Mouse (Mus musculus) stomach, postnatal 0 days (tissue): ENCODE results near the gene Stard13. TPM values are rescaled to one million over a fixed set of nuclear protein-coding genes. Genes with fewer than 3 reads are reported as not detected.

Source experiments
- ATAC-seq: fragments of 200-750 bp; cut with Nextera tagmentation; 2 replicates; pipeline ENCODE4 v1.8.0; 2017; ENCODE audit not compliant: low FRiP score, low TSS enrichment
- DNase-seq: peaks from one replicate; pipeline ENCODE4 v3.0.0-alpha.2; 2016; ENCODE audit warnings: low spot score
- H3K27ac ChIP-seq: fragments of 300-500 bp; sonication (generic); replicated peaks from 2 replicates; pipeline ENCODE4 v1.5.1; 2014; ENCODE audit warnings: mild to moderate bottlenecking, control low read depth
- H3K27me3 ChIP-seq: fragments of 300-500 bp; sonication (generic); 2 replicates; pipeline ENCODE4 v1.6.1; 2014; ENCODE audit warnings: low read length; ENCODE audit not compliant: control insufficient read depth, insufficient read depth
- H3K36me3 ChIP-seq: fragments of 300-500 bp; sonication (generic); 2 replicates; pipeline ENCODE4 v1.6.1; 2014; ENCODE audit warnings: low read length, mixed read lengths; ENCODE audit not compliant: control insufficient read depth, insufficient read depth
- H3K4me1 ChIP-seq: fragments of 300-500 bp; sonication (generic); replicated peaks from 2 replicates; pipeline ENCODE4 v1.6.1; 2014; ENCODE audit warnings: antibody characterized with exemption; ENCODE audit not compliant: control insufficient read depth, insufficient read depth
- H3K4me2 ChIP-seq: fragments of 300-500 bp; sonication (generic); replicated peaks from 2 replicates; pipeline ENCODE4 v1.6.1; 2014; ENCODE audit warnings: low read depth, mild to moderate bottlenecking, control low read depth, moderate library complexity
- H3K4me3 ChIP-seq: fragments of 300-500 bp; sonication (generic); 2 replicates; pipeline ENCODE4 v1.5.1; 2014; ENCODE audit warnings: low read depth, low read length, control low read depth
- H3K9ac ChIP-seq: fragments of 300-500 bp; sonication (generic); 2 replicates; pipeline ENCODE4 v1.6.1; 2014; ENCODE audit warnings: mild to moderate bottlenecking, low read length, control low read depth, mixed read lengths
- H3K9me3 ChIP-seq: fragments of 300-500 bp; sonication (generic); 2 replicates; pipeline ENCODE4 v1.6.1; 2016; ENCODE audit warnings: low read length; ENCODE audit not compliant: control insufficient read depth
- CTCF ChIP-seq: IDR thresholded peaks from 2 replicates; pipeline ENCODE4 v1.5.1; 2016; ENCODE audit warnings: antibody characterized with exemption, low read depth, mild to moderate bottlenecking, moderate library complexity
- EP300 ChIP-seq: optimal IDR thresholded peaks from 2 replicates; pipeline ENCODE3; 2016; ENCODE audit warnings: antibody characterized with exemption
- WGBS: fragments of 180-500 bp; shearing (Covaris S2); extraction: QIAGEN DNeasy Blood & Tissue Kit; methylation state at CpG from one replicate; pipeline ENCODE4 v1.1.7; 2014; 5-methylcytosine and 5-hydroxymethylcytosine counted together
- polyA plus RNA-seq: library from polyadenylated mRNA; unstranded; fragments of >200 nt; fragmentation: Nextera tagmentation; extraction: Ambion mirVana; gene quantifications from 2 replicates; pipeline ENCODE4 v1.2.1, GENCODE M21; 2015

The Stard13 gene
- polyA plus RNA-seq, 1 experiment from 2014 or later, result 6.1 TPM

DNA sequence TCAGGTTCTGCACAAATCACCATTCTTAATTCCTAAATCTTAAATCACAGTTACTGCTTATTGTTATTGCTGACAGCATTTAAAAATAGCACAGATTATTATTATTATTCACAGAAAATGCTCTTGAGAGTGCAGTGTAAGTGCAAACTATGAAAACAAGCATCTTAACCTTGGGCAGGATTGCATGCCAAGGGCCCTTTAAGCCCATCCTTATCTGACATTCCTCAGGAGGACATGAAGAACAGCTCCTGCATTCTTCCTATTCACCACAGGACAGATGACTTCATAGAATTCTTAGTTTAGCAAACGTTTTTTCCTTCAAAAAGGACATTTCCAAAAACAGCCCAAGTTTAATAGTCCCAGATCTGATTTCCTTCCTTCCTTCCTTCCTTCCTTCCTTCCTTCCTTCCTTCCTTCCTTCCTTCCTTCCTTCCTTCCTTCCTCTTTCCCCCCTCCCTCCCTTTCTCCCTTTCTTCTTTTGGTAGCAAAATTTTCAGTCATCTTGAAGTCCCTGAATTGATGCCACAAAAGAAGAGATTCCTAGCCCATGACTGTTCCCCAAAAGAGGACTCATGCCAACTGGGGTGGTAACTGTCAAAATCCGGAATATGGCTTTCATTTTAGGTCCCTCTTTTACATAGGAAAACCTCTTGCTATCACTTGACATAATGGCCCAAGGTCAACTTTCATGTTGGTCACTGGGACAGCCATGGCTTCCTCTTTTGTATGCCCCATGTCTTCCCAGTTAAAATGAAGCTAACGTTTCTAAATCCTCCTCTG, 140.6 kb downstream of the Stard13 start:
- WGBS, result 51% methylated on average over 3 of the region's 3 CpGs
- no peak for DNase-seq

DNA sequence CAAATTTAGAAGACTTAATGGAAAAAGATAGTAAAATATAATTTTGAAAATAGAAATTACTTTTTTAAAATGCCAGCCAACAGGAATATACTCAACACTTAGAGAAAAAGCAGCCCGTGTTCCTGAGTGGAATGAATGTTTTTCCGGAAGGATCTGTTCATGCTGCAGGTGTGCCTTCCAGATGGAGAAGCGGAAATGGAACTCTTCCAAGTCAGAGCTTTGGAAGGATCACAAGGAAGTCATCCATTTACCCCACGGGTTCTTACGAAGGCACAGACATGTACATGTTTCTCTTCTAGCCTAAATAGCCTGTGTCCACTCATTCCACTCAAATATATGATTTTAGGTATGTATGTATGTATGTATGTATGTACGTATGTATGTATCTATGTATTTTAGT, 142.6 kb downstream of the Stard13 start:
- Histone ChIP-seq H3K9ac (no peak overlapping the region), H3K4me1 (0 out of 2 replicates have a peak, but pooled peaks cover 3% of the 10 kb centered on the region), H3K27ac (no peak overlapping the region), H3K4me3 (no peak overlapping the region), H3K4me2 (no peak overlapping the region), H3K36me3 (no peaks in the 10 kb centered on the region; the same call in 1 of the 2 replicates), H3K27me3 (no peaks in the 10 kb centered on the region), H3K9me3 (no peaks in the 10 kb centered on the region)
- DNase-seq (no peak), ATAC-seq (no peak)
- WGBS, result 82% methylated on average over 6 of the region's 6 CpGs
- TF ChIP-seq EP300 (no peak), CTCF (no peak)

More for the DNA sequence above, 140.6 kb downstream of the Stard13 start:
- Histone ChIP-seq H3K9ac (no peak overlapping the region), H3K4me2 (no peak overlapping the region), H3K9me3 (no peaks in the 10 kb centered on the region), H3K4me3 (no peak overlapping the region), H3K27ac (no peak overlapping the region), H3K36me3 (no peaks in the 10 kb centered on the region; the same call in 1 of the 2 replicates), H3K4me1 (peaks cover 3% of the 10 kb centered on the region; the same call in 1 of the 2 replicates), H3K27me3 (no peaks in the 10 kb centered on the region)
- TF ChIP-seq EP300 (no peak), CTCF (no peak)
- ATAC-seq, result no peak

DNA sequence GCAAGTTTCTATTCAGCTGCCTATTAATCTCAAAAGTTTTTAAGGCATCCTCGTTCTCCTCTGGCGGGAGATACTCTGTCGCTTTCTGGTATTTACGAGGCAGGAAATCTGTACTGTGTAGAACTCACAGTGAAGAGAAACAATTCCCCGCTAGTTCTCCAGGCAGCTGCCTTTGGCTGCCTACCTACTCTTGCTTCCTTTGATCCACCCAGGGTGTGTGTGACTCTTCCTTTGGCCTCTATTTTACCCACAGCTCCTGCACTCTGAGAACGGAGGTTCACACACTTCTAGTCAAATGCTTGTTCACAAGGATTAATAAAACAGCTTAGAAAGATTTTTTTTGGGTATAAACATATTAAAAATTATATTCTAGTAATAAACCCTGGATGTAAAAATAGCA, 144.4 kb downstream of the Stard13 start:
- no peak for DNase-seq
- Histone ChIP-seq H3K36me3 (no peaks in the 10 kb centered on the region; the same call in 1 of the 2 replicates), H3K4me1 (no peaks in the 10 kb centered on the region), H3K9me3 (no peaks in the 10 kb centered on the region), H3K9ac (no peak overlapping the region), H3K27me3 (no peaks in the 10 kb centered on the region), H3K4me3 (no peak overlapping the region), H3K4me2 (no peak overlapping the region), H3K27ac (no peak overlapping the region)
- no peak for TF ChIP-seq CTCF
- no peak for TF ChIP-seq EP300
- 46% methylated on average over 6 of the region's 6 CpGs for WGBS
- no peak for ATAC-seq

DNA sequence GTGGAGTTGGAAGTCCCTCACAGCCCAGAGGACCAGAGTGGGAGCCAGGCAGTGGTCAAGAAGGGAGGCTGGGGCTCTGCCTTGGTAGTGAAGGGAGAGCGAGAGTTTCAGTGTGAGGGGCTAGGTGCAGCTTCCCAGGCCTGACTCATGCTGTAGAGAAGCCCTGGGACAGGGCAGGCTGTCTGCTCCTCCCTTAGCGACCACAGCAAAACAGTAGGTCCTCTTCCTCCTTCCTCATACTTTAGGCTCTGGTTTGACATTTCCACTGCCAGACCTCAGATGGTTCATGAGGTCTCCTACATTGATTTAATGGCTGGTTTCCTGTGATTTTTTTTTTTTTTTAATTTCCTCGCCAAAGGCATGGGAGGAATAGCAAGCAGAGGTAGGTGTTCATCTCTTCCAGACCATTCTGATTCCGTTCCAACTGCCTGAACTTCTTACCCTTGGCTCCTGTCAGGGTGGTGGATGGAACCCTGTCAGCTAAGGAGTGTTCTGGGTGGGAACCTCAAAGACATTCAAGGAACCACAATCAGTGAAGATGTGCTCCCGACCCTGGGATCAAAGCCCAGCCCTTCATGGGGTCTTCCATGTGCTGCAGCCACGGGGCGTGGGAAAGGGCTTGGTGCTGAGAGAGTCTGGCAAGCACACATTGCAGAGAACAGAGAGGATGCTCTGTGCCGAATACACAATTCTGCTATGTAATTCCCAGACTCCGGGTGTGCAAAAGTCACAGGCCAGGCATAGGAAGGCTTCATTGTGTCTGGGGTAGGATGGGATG, 147.0 kb downstream of the Stard13 start:
- Histone ChIP-seq H3K36me3 (peaks cover 2% of the 10 kb centered on the region), H3K4me3 (no peak overlapping the region), H3K4me2 (no peak overlapping the region), H3K27ac (no peak overlapping the region; the same call in 1 of the 2 replicates), H3K27me3 (no peaks in the 10 kb centered on the region), H3K4me1 (no peaks in the 10 kb centered on the region), H3K9ac (no peak overlapping the region), H3K9me3 (no peaks in the 10 kb centered on the region)
- 64% methylated on average over 9 of the region's 9 CpGs for WGBS
- TF ChIP-seq CTCF, result no peak
- TF ChIP-seq EP300, result no peak
- no peak for DNase-seq
- peak; percentile 47; the same call in 1 of the 2 replicates for ATAC-seq

DNA sequence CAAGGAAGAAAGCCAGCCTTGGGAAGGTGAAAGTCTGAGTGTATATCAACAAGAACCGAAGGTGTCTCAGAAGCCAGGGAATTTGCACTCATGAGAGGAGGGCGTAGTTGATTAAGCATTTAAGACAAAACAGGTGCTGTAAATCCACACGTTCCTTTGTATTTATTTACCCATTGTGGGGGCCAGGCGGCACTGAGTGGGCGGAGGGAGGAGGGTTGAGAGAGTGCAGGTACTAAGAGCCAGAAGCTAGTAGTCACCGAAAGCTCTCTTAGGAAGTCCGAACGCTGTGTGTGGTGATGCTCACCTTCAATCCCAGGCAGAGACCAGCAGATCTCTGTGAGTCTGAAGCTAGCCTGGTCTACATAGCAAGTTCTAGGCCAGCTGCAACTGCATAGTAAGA, 147.9 kb downstream of the Stard13 start:
- no peaks in the 10 kb centered on the region for H3K9me3 ChIP-seq
- ATAC-seq, result no peak
- no peak overlapping the region for H3K9ac ChIP-seq
- TF ChIP-seq CTCF (no peak), EP300 (no peak)
- no peak for DNase-seq
- H3K27ac ChIP-seq, result no peak overlapping the region
- H3K4me2 ChIP-seq, result no peak overlapping the region
- no peaks in the 10 kb centered on the region for H3K27me3 ChIP-seq
- peaks cover 2% of the 10 kb centered on the region; the same call in 1 of the 2 replicates for H3K36me3 ChIP-seq
- WGBS, result 61% methylated on average over 8 of the region's 8 CpGs
- no peaks in the 10 kb centered on the region for H3K4me1 ChIP-seq
- no peak overlapping the region for H3K4me3 ChIP-seq
